Mouse (Mus musculus): ENCODE measurements around the gene Nr1h5. TPM values are rescaled to one million over a fixed set of nuclear protein-coding genes. Genes with fewer than 3 reads are reported as not detected.

Gene Nr1h5
- polyA plus RNA-seq (2011; ENCODE audit: insufficient read length, low read depth, missing spikeins): not detected in 2 replicates

DNA sequence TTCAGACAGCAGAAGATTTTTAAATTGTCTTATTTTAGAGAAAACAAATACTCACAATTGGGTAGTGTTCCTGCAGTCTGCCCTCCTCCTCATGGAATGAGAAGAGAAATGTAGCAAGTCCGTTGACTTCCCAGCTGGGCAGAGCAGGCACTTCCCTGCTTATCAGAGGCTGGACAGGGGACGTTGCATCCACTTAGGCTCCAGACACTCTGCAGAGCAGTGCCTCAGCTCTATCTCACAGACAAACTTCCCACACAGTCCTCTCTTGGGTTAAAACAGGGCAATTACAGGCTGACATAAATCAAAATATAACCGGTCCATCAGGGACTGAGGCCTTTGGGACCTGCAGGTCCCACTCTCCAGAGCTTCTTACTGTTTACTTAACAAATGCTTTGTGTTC is at the start of gene Nr1h5:
TSS of gene Nr1h5 (minus strand) at position 101 of the 400 bp plus-strand sequence.
- Histone ChIP-seq H3K4me3 (ENCODE audit: insufficient read depth, low read length) (no peak within 1 kb of the TSS), H3K27ac (ENCODE audit: insufficient read depth, low read length) (no peak within 1 kb of the TSS), H3K4me1 (ENCODE audit: control insufficient read depth, insufficient read depth, low read length) (no peaks in the 10 kb centered on the region)
- TF ChIP-seq CTCF (IDR thresholded peaks at IDR 0.05; ENCODE audit: borderline replicate concordance, insufficient read depth, low read length) (no peak), POLR2A (IDR thresholded peaks at IDR 0.05; ENCODE audit: low read depth, low read length) (no peak)

- H3K4me3 ChIP-seq (ENCODE audit: insufficient read depth, low read length): no peak overlapping the region
- no peak for TF ChIP-seq POLR2A (IDR thresholded peaks at IDR 0.05; ENCODE audit: low read depth, low read length)
- TF ChIP-seq CTCF (IDR thresholded peaks at IDR 0.05; ENCODE audit: borderline replicate concordance, insufficient read depth, low read length): no peak
- peaks cover 9% of the 10 kb centered on the region for H3K4me1 ChIP-seq (ENCODE audit: control insufficient read depth, insufficient read depth, low read length)
- H3K27ac ChIP-seq (ENCODE audit: insufficient read depth, low read length): no peak overlapping the region
Observed at GRCm38 (mm10) chr3:103001595-103001994, 37.7 kb upstream of the Nr1h5 start.

GRCm38 (mm10) chr3:102997591-102997990 is 33.7 kb upstream of the Nr1h5 start:
- Histone ChIP-seq H3K4me1 (ENCODE audit: control insufficient read depth, insufficient read depth, low read length) (peaks cover 13% of the 10 kb centered on the region), H3K27ac (ENCODE audit: insufficient read depth, low read length) (peak overlapping the region; percentile 74), H3K4me3 (ENCODE audit: insufficient read depth, low read length) (no peak overlapping the region)
- TF ChIP-seq CTCF (IDR thresholded peaks at IDR 0.05; ENCODE audit: borderline replicate concordance, insufficient read depth, low read length) (no peak), POLR2A (IDR thresholded peaks at IDR 0.05; ENCODE audit: low read depth, low read length) (0 out of 2 replicates have a peak, but pooled peaks have one; percentile 18)

GRCm38 (mm10) chr3:102997036-102997435 is 33.1 kb upstream of the Nr1h5 start:
- H3K4me1 ChIP-seq (ENCODE audit: control insufficient read depth, insufficient read depth, low read length): peaks cover 13% of the 10 kb centered on the region
- TF ChIP-seq POLR2A (IDR thresholded peaks at IDR 0.05; ENCODE audit: low read depth, low read length) (no peak), CTCF (IDR thresholded peaks at IDR 0.05; ENCODE audit: borderline replicate concordance, insufficient read depth, low read length) (no peak)
- no peak overlapping the region for H3K4me3 ChIP-seq (ENCODE audit: insufficient read depth, low read length)
- H3K27ac ChIP-seq (ENCODE audit: insufficient read depth, low read length): peak overlapping the region; percentile 74

GRCm38 (mm10) chr3:102995605-102996321 is 31.8 kb upstream of the Nr1h5 start, which contains the start of gene Sike1:
Gene Sike1 (plus strand): TSS chr3:102995708.
- peaks cover 13% of the 10 kb centered on the region for H3K4me1 ChIP-seq (ENCODE audit: control insufficient read depth, insufficient read depth, low read length)
- peak within 1 kb of the TSS; percentile 63 for H3K4me3 ChIP-seq (ENCODE audit: insufficient read depth, low read length)
- TF ChIP-seq POLR2A (IDR thresholded peaks at IDR 0.05; ENCODE audit: low read depth, low read length) (peak; percentile 76), CTCF (IDR thresholded peaks at IDR 0.05; ENCODE audit: borderline replicate concordance, insufficient read depth, low read length) (no peak)
- H3K27ac ChIP-seq (ENCODE audit: insufficient read depth, low read length): peak within 1 kb of the TSS; percentile 85

GRCm38 (mm10) chr3:102995233-102995604 is 31.3 kb upstream of the Nr1h5 start:
- TF ChIP-seq CTCF (IDR thresholded peaks at IDR 0.05; ENCODE audit: borderline replicate concordance, insufficient read depth, low read length) (no peak), POLR2A (IDR thresholded peaks at IDR 0.05; ENCODE audit: low read depth, low read length) (no peak)
- Histone ChIP-seq H3K4me3 (ENCODE audit: insufficient read depth, low read length) (no peak overlapping the region; the same call in 1 of the 2 replicates), H3K27ac (ENCODE audit: insufficient read depth, low read length) (peak overlapping the region; percentile 49; the same call in 1 of the 2 replicates), H3K4me1 (ENCODE audit: control insufficient read depth, insufficient read depth, low read length) (peaks cover 13% of the 10 kb centered on the region)

GRCm38 (mm10) chr3:102992936-102993335 is 29.0 kb upstream of the Nr1h5 start:
- H3K4me3 ChIP-seq (ENCODE audit: insufficient read depth, low read length): no peak overlapping the region
- TF ChIP-seq POLR2A (IDR thresholded peaks at IDR 0.05; ENCODE audit: low read depth, low read length) (no peak), CTCF (IDR thresholded peaks at IDR 0.05; ENCODE audit: borderline replicate concordance, insufficient read depth, low read length) (no peak)
- peak overlapping the region; percentile 77 for H3K27ac ChIP-seq (ENCODE audit: insufficient read depth, low read length)
- peaks cover 13% of the 10 kb centered on the region for H3K4me1 ChIP-seq (ENCODE audit: control insufficient read depth, insufficient read depth, low read length)

- peaks cover 2% of the 10 kb centered on the region for H3K4me1 ChIP-seq (ENCODE audit: control insufficient read depth, insufficient read depth, low read length)
- H3K27ac ChIP-seq (ENCODE audit: insufficient read depth, low read length): no peak overlapping the region
- H3K4me3 ChIP-seq (ENCODE audit: insufficient read depth, low read length): no peak overlapping the region
- no peak for TF ChIP-seq POLR2A (IDR thresholded peaks at IDR 0.05; ENCODE audit: low read depth, low read length)
- no peak for TF ChIP-seq CTCF (IDR thresholded peaks at IDR 0.05; ENCODE audit: borderline replicate concordance, insufficient read depth, low read length)
Observed at GRCm38 (mm10) chr3:102991041-102991440, 27.1 kb upstream of the Nr1h5 start.

- no peak overlapping the region for H3K27ac ChIP-seq (ENCODE audit: insufficient read depth, low read length)
- no peak overlapping the region for H3K4me3 ChIP-seq (ENCODE audit: insufficient read depth, low read length)
- TF ChIP-seq CTCF (IDR thresholded peaks at IDR 0.05; ENCODE audit: borderline replicate concordance, insufficient read depth, low read length) (no peak), POLR2A (IDR thresholded peaks at IDR 0.05; ENCODE audit: low read depth, low read length) (no peak)
- no peaks in the 10 kb centered on the region for H3K4me1 ChIP-seq (ENCODE audit: control insufficient read depth, insufficient read depth, low read length)
Observed at GRCm38 (mm10) chr3:102980349-102980736, 16.4 kb upstream of the Nr1h5 start.
